Mouse (Mus musculus) urinary bladder, postnatal 36 days (tissue): Measurements from ENCODE around the gene Vmn1r131.
"Not testable (repeated sequence)": the region's sequence is repeated elsewhere in the genome, so short reads cannot be mapped to it uniquely, and the experiment has no call there.

Experiments used
- DNase-seq, 2 experiments: peaks; one replicate each; pipeline ENCODE4 v3.0.0; 2022; ENCODE audit warnings: low spot score in 2 of 2, mixed read lengths in 1 of 2

Gene Vmn1r131

DNA sequence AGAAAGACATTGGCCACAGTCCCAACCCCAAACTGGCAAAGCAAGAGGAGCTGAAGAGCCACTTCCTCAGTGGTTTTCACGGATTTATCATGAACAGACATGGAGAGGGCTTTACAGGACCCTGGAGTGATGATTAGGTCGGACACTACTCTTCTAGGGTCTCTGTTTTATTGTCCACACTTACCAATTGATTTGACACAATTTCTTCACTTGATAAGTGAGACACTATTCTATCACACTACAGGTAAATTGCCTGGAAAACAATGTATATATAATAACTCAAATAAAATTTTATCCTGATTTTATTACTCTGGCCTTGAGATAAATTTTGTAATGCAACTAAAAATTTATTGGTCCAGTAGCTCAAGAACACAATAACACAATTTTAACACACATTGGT lies at the start of gene Vmn1r131:
TSS of gene Vmn1r131 (minus strand) at position 101 of the 400 bp plus-strand sequence.
- DNase-seq, result not testable (repeated sequence)

DNA sequence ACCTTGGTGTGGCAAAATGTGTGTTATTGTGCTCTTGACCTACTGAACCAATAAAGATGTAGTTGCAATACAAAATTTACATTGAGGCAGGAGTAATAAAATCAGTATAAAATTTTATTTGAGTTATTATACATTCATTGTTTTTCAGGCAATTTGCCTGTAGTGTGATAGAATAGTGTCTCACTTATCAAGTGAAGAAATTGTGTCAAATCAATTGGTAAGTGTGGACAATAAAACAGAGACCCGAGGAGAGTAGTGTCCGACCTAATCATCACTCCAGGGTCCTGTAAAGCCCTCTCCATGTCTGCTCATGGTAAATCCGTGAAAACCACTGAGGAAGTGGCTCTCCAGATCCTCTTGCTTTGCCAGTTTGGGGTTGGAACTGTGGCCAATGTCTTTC lies 34.4 kb downstream of the Vmn1r131 start, which contains the start of gene Vmn1r130:
TSS of gene Vmn1r130 (plus strand) at position 301 of the 400 bp plus-strand sequence.
- not testable (repeated sequence) for DNase-seq
